24 mouse cellular contexts compared by ENCODE assay signal in the genomic region with DNA sequence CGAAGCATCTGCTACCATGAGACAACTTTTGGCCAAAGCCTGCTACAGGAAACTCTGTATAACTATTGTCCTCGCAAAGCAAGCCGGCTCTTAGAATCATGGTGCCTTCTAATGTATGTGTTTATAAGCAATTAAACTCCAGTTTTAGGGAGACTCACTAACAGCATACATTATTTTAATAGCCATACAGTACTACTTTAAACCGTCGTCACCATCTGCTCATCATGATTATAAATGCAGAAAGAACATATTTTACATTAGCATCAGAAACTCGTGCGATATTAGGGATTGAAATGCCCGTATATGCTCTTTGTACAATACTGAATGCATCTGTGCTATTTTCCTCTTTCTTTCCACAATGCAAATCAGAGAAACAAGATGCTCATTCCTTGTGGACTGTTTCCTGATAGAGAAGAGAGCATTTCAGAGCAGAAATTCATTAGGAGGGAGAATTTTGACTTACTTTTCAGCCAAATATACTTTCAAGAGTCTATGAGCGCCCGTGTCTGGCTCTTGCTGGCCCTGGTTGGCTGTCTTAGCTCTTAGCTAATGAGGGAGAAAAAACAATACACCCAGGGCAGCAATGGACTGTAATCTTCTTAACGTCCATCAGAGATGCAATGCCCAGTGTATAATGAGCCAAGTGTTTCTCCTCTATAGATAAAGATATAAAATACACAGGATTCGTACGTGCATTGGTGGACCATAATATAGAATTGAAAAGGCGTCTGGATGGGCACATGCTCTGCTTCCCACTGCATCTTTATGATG.
DNase-seq lines count a peak whose midpoint lies in the region; ATAC-seq and TF ChIP-seq lines count a peak whose summit lies in the region.
"Had no signal": no experiment of that assay in that cellular context is flagged by ENCODE, and none has a peak within 500 bp of the region (broad histone marks: within the 10 kb centered on the region; RNA-seq: fewer than 3 reads in every experiment).

No protein-coding gene starts in this region.

- no peak for ATAC-seq in hindbrain, postnatal 0 days
- no peak for ATAC-seq in lung, postnatal 0 days
- peak; percentile 68 for ATAC-seq in forebrain, embryonic 14.5 days
- ATAC-seq in stomach, embryonic 16.5 days (ENCODE audit: insufficient read depth, low FRiP score), result no peak
- ATAC-seq: midbrain, embryonic 15.5 days had no signal

- no peaks in the 10 kb centered on the region for H3K27me3 ChIP-seq in hindbrain, postnatal 0 days (ENCODE audit: insufficient read depth, low read length)
- H3K27me3 ChIP-seq in hindbrain, embryonic 10.5 days (ENCODE audit: insufficient read depth, poor library complexity, severe bottlenecking), result peaks cover 13% of the 10 kb centered on the region; the same call in 1 of the 2 replicates
- no peaks in the 10 kb centered on the region for H3K27me3 ChIP-seq in lung, postnatal 0 days (replicated peaks; ENCODE audit: insufficient read depth, low read length)
- H3K27me3 ChIP-seq in forebrain, embryonic 14.5 days (replicated peaks; ENCODE audit: control insufficient read depth, insufficient read depth, low read length), result no peaks in the 10 kb centered on the region
- no peaks in the 10 kb centered on the region for H3K27me3 ChIP-seq in stomach, embryonic 16.5 days (ENCODE audit: control insufficient read depth, insufficient read depth, low read length)
- H3K27me3 ChIP-seq: CH12.LX; embryonic facial prominence, embryonic 12.5 days; limb, embryonic 15.5 days had no signal

- WGBS in hindbrain, postnatal 0 days, result 54% methylated on average over 14 of the region's 14 CpGs
- WGBS in hindbrain, embryonic 10.5 days, result 91% methylated on average over 14 of the region's 14 CpGs
- WGBS in lung, postnatal 0 days, result 73% methylated on average over 14 of the region's 14 CpGs
- 78% methylated on average over 14 of the region's 14 CpGs for WGBS in lung, adult 2 months
- 27% methylated on average over 14 of the region's 14 CpGs for WGBS in forebrain, embryonic 14.5 days
- WGBS in stomach, embryonic 16.5 days, result 73% methylated on average over 14 of the region's 14 CpGs

- TF ChIP-seq POLR2A in lung, adult 2 months (IDR thresholded peaks at IDR 0.05; ENCODE audit: borderline replicate concordance, extremely low read depth, low read depth, low read length), result no peak

- no peak overlapping the region for H3K9ac ChIP-seq in hindbrain, postnatal 0 days (replicated peaks; ENCODE audit: low read length)
- no peak overlapping the region for H3K9ac ChIP-seq in lung, postnatal 0 days (replicated peaks; ENCODE audit: low read depth)
- peak overlapping the region; percentile 6; the same call in 1 of the 2 replicates for H3K9ac ChIP-seq in forebrain, embryonic 14.5 days (ENCODE audit: low read length)
- H3K9ac ChIP-seq in stomach, embryonic 16.5 days (ENCODE audit: low read length), result no peak overlapping the region
- H3K9ac ChIP-seq: embryonic facial prominence, embryonic 12.5 days; limb, embryonic 15.5 days; liver, embryonic 14.5 days; midbrain, embryonic 15.5 days; neural tube, embryonic 13.5 days had no signal

- H3K4me3 ChIP-seq in hindbrain, postnatal 0 days (ENCODE audit: low read length), result no peak overlapping the region
- no peak overlapping the region for H3K4me3 ChIP-seq in hindbrain, embryonic 10.5 days
- no peak overlapping the region for H3K4me3 ChIP-seq in lung, postnatal 0 days (ENCODE audit: low read depth, low read length)
- H3K4me3 ChIP-seq in lung, adult 2 months (replicated peaks; ENCODE audit: extremely low read depth, low read depth, low read length), result no peak overlapping the region
- H3K4me3 ChIP-seq in forebrain, embryonic 14.5 days (ENCODE audit: low read depth, low read length), result no peak overlapping the region
- H3K4me3 ChIP-seq in stomach, embryonic 16.5 days (replicated peaks; ENCODE audit: low read length), result no peak overlapping the region
- H3K4me3 ChIP-seq: embryonic facial prominence, embryonic 12.5 days; limb, embryonic 15.5 days; midbrain, embryonic 15.5 days; myocyte; neural tube, embryonic 13.5 days had no signal

- DNase-seq in hindbrain, postnatal 0 days (ENCODE audit: low spot score), result no peak
- DNase-seq in hindbrain, embryonic 10.5 days (ENCODE audit: low spot score), result no peak
- no peak for DNase-seq in lung, postnatal 0 days (ENCODE audit: low spot score)
- no peak for DNase-seq in lung, adult 2 months
- DNase-seq in forebrain, embryonic 14.5 days (ENCODE audit: low spot score), result peak; percentile 71
- DNase-seq in MN1 (ENCODE audit: low spot score), result no peak
- DNase-seq: adrenal gland, adult 8-10 months; B cell, adult 2 months; cerebellum, adult 18-20 months; heart, postnatal 4 days; kidney, adult 18-20 months; kidney, postnatal 4 days; layer of hippocampus, adult 9-11 months; lung, postnatal 36 days had no signal

- no peak for TF ChIP-seq EP300 in lung, postnatal 0 days (IDR thresholded peaks at IDR 0.05)

- no peak overlapping the region for H3K27ac ChIP-seq in hindbrain, postnatal 0 days
- no peak overlapping the region for H3K27ac ChIP-seq in hindbrain, embryonic 10.5 days
- H3K27ac ChIP-seq in lung, postnatal 0 days (ENCODE audit: low read length), result no peak overlapping the region
- peak overlapping the region; percentile 49 for H3K27ac ChIP-seq in forebrain, embryonic 14.5 days (ENCODE audit: low read depth, low read length)
- no peak overlapping the region for H3K27ac ChIP-seq in stomach, embryonic 16.5 days (ENCODE audit: low read length)
- H3K27ac ChIP-seq: left cerebral cortex, adult 2 months; liver, embryonic 14.5 days; midbrain, embryonic 15.5 days; neural tube, embryonic 13.5 days had no signal

- H3K36me3 ChIP-seq in hindbrain, postnatal 0 days (ENCODE audit: insufficient read depth, low read length), result no peaks in the 10 kb centered on the region
- no peaks in the 10 kb centered on the region for H3K36me3 ChIP-seq in hindbrain, embryonic 10.5 days
- H3K36me3 ChIP-seq in lung, postnatal 0 days (ENCODE audit: insufficient read depth, low read length), result no peaks in the 10 kb centered on the region
- no peaks in the 10 kb centered on the region for H3K36me3 ChIP-seq in forebrain, embryonic 14.5 days (ENCODE audit: control insufficient read depth, insufficient read depth, low read length)
- no peaks in the 10 kb centered on the region for H3K36me3 ChIP-seq in stomach, embryonic 16.5 days (ENCODE audit: control insufficient read depth, insufficient read depth, low read length)
- H3K36me3 ChIP-seq: embryonic facial prominence, embryonic 12.5 days; G1E; limb, embryonic 15.5 days; midbrain, embryonic 15.5 days; neural tube, embryonic 13.5 days had no signal

- 0 out of 2 replicates have a peak overlapping the region, but pooled peaks have one; percentile 48 for H3K4me2 ChIP-seq in hindbrain, postnatal 0 days (ENCODE audit: low read depth, low read length)
- peak overlapping the region; percentile 31; the same call in 1 of the 2 replicates for H3K4me2 ChIP-seq in lung, postnatal 0 days (replicated peaks; ENCODE audit: low read depth, low read length)
- H3K4me2 ChIP-seq in forebrain, embryonic 14.5 days (ENCODE audit: low read length), result peak overlapping the region; percentile 42
- H3K4me2 ChIP-seq in stomach, embryonic 16.5 days (ENCODE audit: low read depth, low read length), result 0 out of 2 replicates have a peak overlapping the region, but pooled peaks have one; percentile 30
- H3K4me2 ChIP-seq: embryonic facial prominence, embryonic 12.5 days; midbrain, embryonic 15.5 days; neural tube, embryonic 13.5 days had no signal

- no peaks in the 10 kb centered on the region for H3K9me3 ChIP-seq in hindbrain, postnatal 0 days (ENCODE audit: low read length)
- no peaks in the 10 kb centered on the region for H3K9me3 ChIP-seq in hindbrain, embryonic 10.5 days
- no peaks in the 10 kb centered on the region for H3K9me3 ChIP-seq in lung, postnatal 0 days (ENCODE audit: low read length)
- no peaks in the 10 kb centered on the region for H3K9me3 ChIP-seq in forebrain, embryonic 14.5 days (replicated peaks; ENCODE audit: control insufficient read depth, low read length)
- no peaks in the 10 kb centered on the region for H3K9me3 ChIP-seq in stomach, embryonic 16.5 days (replicated peaks; ENCODE audit: control insufficient read depth, low read length)
- H3K9me3 ChIP-seq: embryonic facial prominence, embryonic 12.5 days; G1E; limb, embryonic 15.5 days; midbrain, embryonic 15.5 days; neural tube, embryonic 13.5 days had no signal

- TF ChIP-seq CTCF in hindbrain, postnatal 0 days (IDR thresholded peaks at IDR 0.05; ENCODE audit: low read depth), result no peak
- no peak for TF ChIP-seq CTCF in lung, postnatal 0 days (IDR thresholded peaks at IDR 0.05)
- TF ChIP-seq CTCF in lung, adult 2 months (IDR thresholded peaks at IDR 0.05; ENCODE audit: insufficient read depth, low read length), result no peak

- peaks cover 13% of the 10 kb centered on the region for H3K4me1 ChIP-seq in hindbrain, postnatal 0 days (ENCODE audit: insufficient read depth, low read length)
- H3K4me1 ChIP-seq in hindbrain, embryonic 10.5 days (replicated peaks), result peaks cover 11% of the 10 kb centered on the region; the same call in 1 of the 2 replicates
- 0 out of 2 replicates have a peak, but pooled peaks cover 4% of the 10 kb centered on the region for H3K4me1 ChIP-seq in lung, postnatal 0 days (ENCODE audit: insufficient read depth, low read depth, low read length)
- H3K4me1 ChIP-seq in lung, adult 2 months (ENCODE audit: control insufficient read depth, insufficient read depth, low read length), result no peaks in the 10 kb centered on the region
- peaks cover 36% of the 10 kb centered on the region for H3K4me1 ChIP-seq in forebrain, embryonic 14.5 days (ENCODE audit: control insufficient read depth, insufficient read depth, low read length)
- peaks cover 14% of the 10 kb centered on the region; the same call in 1 of the 2 replicates for H3K4me1 ChIP-seq in stomach, embryonic 16.5 days (ENCODE audit: control insufficient read depth, insufficient read depth, low read length)
